Mouse (Mus musculus) heart, postnatal 14 days (tissue): ENCODE data around the gene Slc30a7. TPM values are rescaled to one million over a fixed set of nuclear protein-coding genes. Genes with fewer than 3 reads are reported as not detected.
A peak's percentile ranks its signal among the peaks of the same experiment; 100 is the strongest.

ENCODE experiments used
- DNase-seq, 2 experiments: peaks; one replicate each; pipeline ENCODE4 v3.0.0; 2021 to 2022
- intact Hi-C: fragments of 180-260 bp; cut with DNase I; formaldehyde crosslinking; loops from one replicate; pipeline ENCODE4 v1.15.1; 2025
- long read RNA-seq, 2 experiments: library from polyadenylated mRNA; stranded (forward); transcript quantifications; one replicate each; pipeline ENCODE4 v2.0.0; 2021
- total RNA-seq, 2 experiments: library from RNA; stranded (reverse); gene quantifications; 2 replicates each; pipeline ENCODE4 v1.2.3; 2021

Gene Slc30a7
- 10 to 100 TPM; 20.8 to 21.2 TPM for total RNA-seq
- long read RNA-seq, experiment 1, full-length matches to known transcripts, result 13 of 15 reads
- long read RNA-seq, experiment 1, partial matches to known transcripts, result 0 of 15 reads
- long read RNA-seq, experiment 1, other reads (novel, unspliced or antisense), result 2 of 15 reads
- long read RNA-seq, experiment 2, full-length matches to known transcripts, result 9 of 14 reads
- long read RNA-seq, experiment 2, partial matches to known transcripts, result 1 of 14 reads
- long read RNA-seq, experiment 2, other reads (novel, unspliced or antisense), result 4 of 14 reads

GRCm38 (mm10) chr3:116006978-116007940 is at the start of gene Slc30a7, which contains the start of gene Extl2:
Gene Slc30a7, minus strand, starts transcription at chr3:116007406.
Gene Extl2, plus strand, starts transcription at chr3:116007462.
- intact Hi-C loops, result no loop called here
- DNase-seq, result peak; percentile 86 to 87

- no peak for DNase-seq
- intact Hi-C loops, result no loop called here
Measured at GRCm38 (mm10) chr3:116047034-116047433, 39.8 kb upstream of the Slc30a7 start.

- intact Hi-C loops, result no loop called here
- DNase-seq, result peak in 1 of 2 experiments; percentile 17
Measured at GRCm38 (mm10) chr3:116046000-116046399, 38.8 kb upstream of the Slc30a7 start.

GRCm38 (mm10) chr3:116040776-116041175 is 33.6 kb upstream of the Slc30a7 start:
- no peak for DNase-seq
- intact Hi-C loops, result loop anchor here (5.0 kb wide), 2 partner anchors 42 to 167 kb away; no protein-coding TSS in a partner anchor

GRCm38 (mm10) chr3:116033871-116034222 is 26.6 kb upstream of the Slc30a7 start:
- intact Hi-C loops, result loop anchor here (2.0 to 10.0 kb wide), 3 partner anchors 293 to 711 kb away; no protein-coding TSS in a partner anchor
- peak in 1 of 2 experiments; percentile 36 for DNase-seq

GRCm38 (mm10) chr3:116033218-116033870 is 26.1 kb upstream of the Slc30a7 start:
- intact Hi-C loops, result loop anchor here (2.0 to 10.0 kb wide), 3 partner anchors 293 to 711 kb away; no protein-coding TSS in a partner anchor
- DNase-seq, result no peak

GRCm38 (mm10) chr3:116030152-116030788 is 23.1 kb upstream of the Slc30a7 start:
- no peak for DNase-seq
- intact Hi-C loops, result loop anchor here (5.0 to 10.0 kb wide), 2 partner anchors 462 to 715 kb away; no protein-coding TSS in a partner anchor

GRCm38 (mm10) chr3:116026996-116027395 is 19.8 kb upstream of the Slc30a7 start:
- intact Hi-C loops, result no loop called here
- no peak for DNase-seq

GRCm38 (mm10) chr3:116025701-116026100 is 18.5 kb upstream of the Slc30a7 start:
- intact Hi-C loops, result no loop called here
- DNase-seq, result peak in 1 of 2 experiments; percentile 12

GRCm38 (mm10) chr3:116024669-116025068 is 17.5 kb upstream of the Slc30a7 start:
- intact Hi-C loops, result no loop called here
- no peak for DNase-seq

GRCm38 (mm10) chr3:116024236-116024635 is 17.0 kb upstream of the Slc30a7 start:
- DNase-seq, result no peak
- intact Hi-C loops, result no loop called here

GRCm38 (mm10) chr3:116019136-116019535 is 11.9 kb upstream of the Slc30a7 start:
- DNase-seq, result no peak
- intact Hi-C loops, result no loop called here

GRCm38 (mm10) chr3:116018606-116019005 is 11.4 kb upstream of the Slc30a7 start:
- intact Hi-C loops, result no loop called here
- DNase-seq, result no peak

- intact Hi-C loops, result no loop called here
- DNase-seq, result no peak
Measured at GRCm38 (mm10) chr3:116016116-116016515, 8.9 kb upstream of the Slc30a7 start.

GRCm38 (mm10) chr3:116014901-116015300 is 7.7 kb upstream of the Slc30a7 start:
- intact Hi-C loops, result no loop called here
- DNase-seq, result no peak

GRCm38 (mm10) chr3:116009622-116010344 is 2.6 kb upstream of the Slc30a7 start:
- intact Hi-C loops, result no loop called here
- no peak for DNase-seq

- peak; percentile 65 to 74 for DNase-seq
- intact Hi-C loops, result no loop called here
Measured at GRCm38 (mm10) chr3:116007941-116008440, 785 bp upstream of the Slc30a7 start.

- no peak for DNase-seq
- intact Hi-C loops, result no loop called here
Measured at GRCm38 (mm10) chr3:116006284-116006977, 775 bp downstream of the Slc30a7 start.

- intact Hi-C loops, result no loop called here
- DNase-seq, result no peak
Measured at GRCm38 (mm10) chr3:115996929-115997328, 10.3 kb downstream of the Slc30a7 start.
